In the genomic region with DNA sequence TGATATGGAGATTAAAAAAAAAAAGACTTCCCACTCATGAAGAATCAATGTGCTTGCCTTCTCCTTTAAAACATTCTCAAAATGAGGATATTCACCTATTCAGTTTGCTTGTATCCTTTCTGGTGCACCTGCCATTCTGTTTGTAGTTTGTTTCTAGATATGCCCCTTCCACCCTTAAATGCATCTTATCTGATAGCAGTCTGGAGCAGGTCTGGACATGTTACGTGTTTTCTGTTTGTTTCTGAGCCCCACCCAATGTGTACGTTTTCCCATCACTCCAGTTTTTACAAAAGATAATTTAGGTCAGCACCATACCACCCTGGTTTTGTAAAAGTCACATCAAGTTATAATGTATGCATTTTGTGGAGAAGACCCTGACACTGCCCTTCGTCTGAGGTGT, we compare ENCODE assay signal across 30 mouse cellular contexts.
DNase-seq lines count a peak whose midpoint lies in the region; ATAC-seq and TF ChIP-seq lines count a peak whose summit lies in the region.
"Had no signal": no experiment of that assay in that cellular context is flagged by ENCODE, and none has a peak within 500 bp of the region (broad histone marks: within the 10 kb centered on the region; RNA-seq: fewer than 3 reads in every experiment).

No protein-coding gene starts in this region.

- no peak for DNase-seq in G1E (ENCODE audit: low spot score)
- no peak for DNase-seq in lung, postnatal 10 days
- no peak for DNase-seq in kidney, adult 11 months
- no peak for DNase-seq in kidney, adult 2 months
- DNase-seq: adrenal gland, adult 8-10 months; adrenal gland, postnatal 25 days; B cell, adult 2 months; cerebellum, adult 11-12 months; cerebellum, adult 8-10 months; cerebellum, postnatal 10 days; cerebellum, postnatal 36 days; embryo, embryonic 11 days; gastrocnemius, postnatal 10 days; gastrocnemius, postnatal 36 days; heart, adult 2 months; heart, postnatal 14 days had no signal

- no peaks in the 10 kb centered on the region for H3K36me3 ChIP-seq in G1E (replicated peaks)
- no peaks in the 10 kb centered on the region for H3K36me3 ChIP-seq in liver, embryonic 12.5 days
- no peaks in the 10 kb centered on the region for H3K36me3 ChIP-seq in liver, embryonic 15.5 days (replicated peaks)
- H3K36me3 ChIP-seq in kidney, adult 2 months (ENCODE audit: control insufficient read depth, insufficient read depth, low read length) = no peaks in the 10 kb centered on the region
- H3K36me3 ChIP-seq: embryonic facial prominence, embryonic 10.5 days; embryonic facial prominence, embryonic 13.5 days; forebrain, embryonic 12.5 days; heart, embryonic 10.5 days; heart, embryonic 13.5 days; hindbrain, embryonic 12.5 days; hindbrain, embryonic 15.5 days had no signal

- TF ChIP-seq CTCF in G1E (IDR thresholded peaks at IDR 0.05; ENCODE audit: low read depth, low read length) = no peak
- TF ChIP-seq CTCF in kidney, adult 2 months (conservative IDR thresholded peaks at IDR 0.05; ENCODE audit: insufficient read depth, insufficient read length, low read depth, low read length) = no peak

- no peak overlapping the region for H3K27ac ChIP-seq in liver, embryonic 12.5 days
- H3K27ac ChIP-seq in liver, embryonic 15.5 days (replicated peaks) = no peak overlapping the region
- H3K27ac ChIP-seq in kidney, adult 2 months (ENCODE audit: insufficient read depth, low read depth, low read length) = no peak overlapping the region
- H3K27ac ChIP-seq: embryonic facial prominence, embryonic 10.5 days; embryonic facial prominence, embryonic 13.5 days; forebrain, embryonic 12.5 days; heart, adult 2 months; heart, embryonic 10.5 days; heart, embryonic 13.5 days; hindbrain, embryonic 12.5 days; hindbrain, embryonic 15.5 days had no signal

- no peak overlapping the region for H3K9ac ChIP-seq in liver, embryonic 12.5 days
- H3K9ac ChIP-seq in liver, embryonic 15.5 days = no peak overlapping the region
- H3K9ac ChIP-seq: embryonic facial prominence, embryonic 13.5 days; forebrain, embryonic 12.5 days; heart, embryonic 13.5 days; hindbrain, embryonic 12.5 days; hindbrain, embryonic 15.5 days had no signal

- WGBS in liver, embryonic 12.5 days (ENCODE audit: insufficient replicate concordance) = 37% methylated on average over 3 of the region's 3 CpGs
- WGBS in liver, embryonic 15.5 days (ENCODE audit: insufficient replicate concordance) = 20% methylated on average over 3 of the region's 3 CpGs
- WGBS in kidney, adult 2 months = 86% methylated on average over 3 of the region's 3 CpGs

- TF ChIP-seq POLR2A in kidney, adult 2 months (IDR thresholded peaks at IDR 0.05; ENCODE audit: low read depth, low read length) = no peak

- H3K4me2 ChIP-seq in liver, embryonic 12.5 days = no peak overlapping the region
- no peak overlapping the region for H3K4me2 ChIP-seq in liver, embryonic 15.5 days
- H3K4me2 ChIP-seq: embryonic facial prominence, embryonic 13.5 days; forebrain, embryonic 12.5 days; heart, embryonic 13.5 days; hindbrain, embryonic 12.5 days; hindbrain, embryonic 15.5 days had no signal

- H3K4me3 ChIP-seq in G1E (ENCODE audit: low read depth, low read length) = no peak overlapping the region
- no peak overlapping the region for H3K4me3 ChIP-seq in liver, embryonic 12.5 days
- H3K4me3 ChIP-seq in liver, embryonic 15.5 days (replicated peaks) = no peak overlapping the region
- H3K4me3 ChIP-seq in kidney, adult 2 months (ENCODE audit: insufficient read depth, low read depth, low read length) = no peak overlapping the region
- H3K4me3 ChIP-seq: embryonic facial prominence, embryonic 10.5 days; embryonic facial prominence, embryonic 13.5 days; erythroblast, embryonic 14.5 days; forebrain, embryonic 12.5 days; heart, adult 2 months; heart, embryonic 10.5 days; heart, embryonic 13.5 days; hindbrain, embryonic 12.5 days; hindbrain, embryonic 15.5 days had no signal

- H3K9me3 ChIP-seq in G1E (replicated peaks) = no peaks in the 10 kb centered on the region
- H3K9me3 ChIP-seq in liver, embryonic 12.5 days (replicated peaks) = no peaks in the 10 kb centered on the region
- no peaks in the 10 kb centered on the region for H3K9me3 ChIP-seq in liver, embryonic 15.5 days (replicated peaks)
- H3K9me3 ChIP-seq: embryonic facial prominence, embryonic 10.5 days; embryonic facial prominence, embryonic 13.5 days; forebrain, embryonic 12.5 days; heart, embryonic 10.5 days; heart, embryonic 13.5 days; hindbrain, embryonic 12.5 days; hindbrain, embryonic 15.5 days had no signal

- peaks cover 75% of the 10 kb centered on the region for H3K4me1 ChIP-seq in G1E (ENCODE audit: insufficient read depth, low read depth, low read length)
- peaks cover 38% of the 10 kb centered on the region for H3K4me1 ChIP-seq in liver, embryonic 12.5 days
- H3K4me1 ChIP-seq in liver, embryonic 15.5 days (replicated peaks) = peaks cover 28% of the 10 kb centered on the region
- no peaks in the 10 kb centered on the region for H3K4me1 ChIP-seq in kidney, adult 2 months (ENCODE audit: control insufficient read depth, insufficient read depth, low read length)
- H3K4me1 ChIP-seq: embryonic facial prominence, embryonic 13.5 days; heart, embryonic 10.5 days had no signal

- ATAC-seq in G1E (ENCODE audit: extremely low read depth, insufficient number of reproducible peaks, low FRiP score, poor library complexity, severe bottlenecking) = peak; percentile 5; the same call in 1 of the 2 replicates
- ATAC-seq in liver, embryonic 12.5 days = peak; percentile 46
- ATAC-seq in liver, embryonic 15.5 days (ENCODE audit: insufficient read depth) = 0 out of 2 replicates have a peak, but pooled peaks have one; percentile 28
- 0 out of 2 replicates have a peak, but pooled peaks have one; percentile 14 for ATAC-seq in megakaryocyte-erythroid progenitor cell, adult 5-6 weeks (replicated peaks; ENCODE audit: low FRiP score, low TSS enrichment, poor library complexity, severe bottlenecking)
- ATAC-seq: activated CD4-positive, CD25-positive, alpha-beta regulatory T cell, adult 4 months; forebrain, embryonic 16.5 days had no signal

- no peaks in the 10 kb centered on the region for H3K27me3 ChIP-seq in G1E (ENCODE audit: insufficient read depth, low read length)
- H3K27me3 ChIP-seq in liver, embryonic 12.5 days (replicated peaks) = no peaks in the 10 kb centered on the region
- no peaks in the 10 kb centered on the region for H3K27me3 ChIP-seq in liver, embryonic 15.5 days
- no peaks in the 10 kb centered on the region for H3K27me3 ChIP-seq in kidney, adult 2 months (replicated peaks; ENCODE audit: control insufficient read depth, insufficient read depth, low read length)
- H3K27me3 ChIP-seq: CH12.LX; embryonic facial prominence, embryonic 13.5 days; heart, embryonic 13.5 days; hindbrain, embryonic 12.5 days; hindbrain, embryonic 15.5 days had no signal
